Mouse (Mus musculus) limb, embryonic 12.5 days (tissue): ENCODE measurements at regions not wholly inside any gene's neighbourhood (a gene's known extent, or its start where the extent isn't known, plus 50 kb on each side); places are given as distances from the start of the nearest gene placed in this dataset.

ENCODE experiments used
- ATAC-seq: fragments of 200-750 bp; cut with Nextera tagmentation; 2 replicates; pipeline ENCODE4 v1.8.0; 2017; ENCODE audit warnings: low read depth, moderate TSS enrichment; ENCODE audit not compliant: insufficient number of reproducible peaks, insufficient read depth, low FRiP score, low TSS enrichment
- H3K27ac ChIP-seq: fragments of 300-500 bp; sonication (generic); 2 replicates; pipeline ENCODE4 v1.5.1; 2016; ENCODE audit warnings: mild to moderate bottlenecking, moderate library complexity
- H3K27me3 ChIP-seq: fragments of 300-500 bp; sonication (generic); 2 replicates; pipeline ENCODE4 v1.6.1; 2016; ENCODE audit warnings: mild to moderate bottlenecking, moderate library complexity
- H3K36me3 ChIP-seq: fragments of 300-500 bp; sonication (generic); 2 replicates; pipeline ENCODE4 v1.6.1; 2016; ENCODE audit warnings: mild to moderate bottlenecking, moderate library complexity
- H3K4me1 ChIP-seq: fragments of 300-500 bp; sonication (generic); replicated peaks from 2 replicates; pipeline ENCODE4 v1.6.1; 2016
- H3K4me2 ChIP-seq: fragments of 300-500 bp; sonication (generic); 2 replicates; pipeline ENCODE4 v1.6.1; 2016; ENCODE audit warnings: mild to moderate bottlenecking, moderate library complexity
- H3K4me3 ChIP-seq: fragments of 300-500 bp; sonication (generic); replicated peaks from 2 replicates; pipeline ENCODE4 v1.5.1; 2016; ENCODE audit warnings: mild to moderate bottlenecking
- H3K9ac ChIP-seq: fragments of 300-500 bp; sonication (generic); replicated peaks from 2 replicates; pipeline ENCODE4 v1.6.1; 2016; ENCODE audit warnings: mild to moderate bottlenecking, moderate library complexity
- H3K9me3 ChIP-seq: fragments of 300-500 bp; sonication (generic); 2 replicates; pipeline ENCODE4 v1.6.1; 2016; ENCODE audit warnings: mild to moderate bottlenecking, moderate library complexity
- whole genome bisulfite sequencing: fragments of 180-500 bp; shearing (Covaris S2); methylation state at CpG from one replicate; pipeline ENCODE4 v1.1.7; 2016; 5-methylcytosine and 5-hydroxymethylcytosine counted together

GRCm38 (mm10) chr5:100981849-100982572, 136.5 kb downstream of the Gpat3 start:
- Histone ChIP-seq H3K4me3 (no peak overlapping the region), H3K9ac (no peak overlapping the region), H3K27me3 (no peaks in the 10 kb centered on the region), H3K4me2 (no peak overlapping the region), H3K27ac (no peak overlapping the region), H3K4me1 (no peaks in the 10 kb centered on the region; the same call in 1 of the 2 replicates), H3K36me3 (no peaks in the 10 kb centered on the region), H3K9me3 (no peaks in the 10 kb centered on the region)
- WGBS: 68% methylated on average over 18 of the region's 18 CpGs
- no peak for ATAC-seq

- H3K9ac ChIP-seq: no peak overlapping the region
- no peak overlapping the region for H3K27ac ChIP-seq
- H3K4me3 ChIP-seq: no peak overlapping the region
- ATAC-seq: no peak
- no peaks in the 10 kb centered on the region for H3K4me1 ChIP-seq
- WGBS: 58% methylated on average over 2 of the region's 2 CpGs
- no peaks in the 10 kb centered on the region for H3K27me3 ChIP-seq
- no peak overlapping the region for H3K4me2 ChIP-seq
- H3K36me3 ChIP-seq: no peaks in the 10 kb centered on the region
- no peaks in the 10 kb centered on the region for H3K9me3 ChIP-seq
Observed at GRCm38 (mm10) chr5:100976736-100977135, 131.2 kb downstream of the Gpat3 start.

- 55% methylated on average over 15 of the region's 15 CpGs for WGBS
- ATAC-seq: no peak
Observed at GRCm38 (mm10) chr5:100951210-100951609, 105.7 kb downstream of the Gpat3 start.

More at GRCm38 (mm10) chr5:100951210-100951609, 105.7 kb downstream of the Gpat3 start:
- Histone ChIP-seq H3K4me3 (no peak overlapping the region), H3K4me1 (no peaks in the 10 kb centered on the region), H3K36me3 (no peaks in the 10 kb centered on the region), H3K27ac (no peak overlapping the region), H3K27me3 (no peaks in the 10 kb centered on the region), H3K9ac (no peak overlapping the region), H3K9me3 (no peaks in the 10 kb centered on the region), H3K4me2 (no peak overlapping the region)
